Mouse (Mus musculus) lung, embryonic 15.5 days (tissue): ENCODE data around the gene Mfsd2a. TPM values are rescaled to one million over a fixed set of nuclear protein-coding genes. Genes with fewer than 3 reads are reported as not detected.

Experiments
- ATAC-seq: fragments of 200-750 bp; cut with Nextera tagmentation; 2 replicates; pipeline ENCODE4 v1.8.0; 2017; ENCODE audit warnings: moderate number of reproducible peaks, borderline replicate concordance; ENCODE audit not compliant: low FRiP score, low TSS enrichment; ENCODE audit errors: extremely low read depth
- H3K27ac ChIP-seq: fragments of 300-500 bp; sonication (generic); 2 replicates; pipeline ENCODE4 v1.5.1; 2015; ENCODE audit warnings: moderate library complexity, mild to moderate bottlenecking, inconsistent platforms
- H3K27me3 ChIP-seq: fragments of 300-500 bp; sonication (generic); 2 replicates; pipeline ENCODE4 v1.6.1; 2015; ENCODE audit warnings: inconsistent platforms
- H3K36me3 ChIP-seq: fragments of 300-500 bp; sonication (generic); 2 replicates; pipeline ENCODE4 v1.6.1; 2015; ENCODE audit warnings: inconsistent platforms
- H3K4me1 ChIP-seq: fragments of 300-500 bp; sonication (generic); 2 replicates; pipeline ENCODE4 v1.6.1; 2015; ENCODE audit warnings: inconsistent platforms
- H3K4me2 ChIP-seq: fragments of 300-500 bp; sonication (generic); 2 replicates; pipeline ENCODE4 v1.6.1; 2015; ENCODE audit warnings: inconsistent platforms, mild to moderate bottlenecking, moderate library complexity
- H3K4me3 ChIP-seq: fragments of 300-500 bp; sonication (generic); 2 replicates; pipeline ENCODE4 v1.5.1; 2015; ENCODE audit warnings: mild to moderate bottlenecking, inconsistent platforms
- H3K9ac ChIP-seq: fragments of 300-500 bp; sonication (generic); 2 replicates; pipeline ENCODE4 v1.6.1; 2015; ENCODE audit warnings: inconsistent platforms
- H3K9me3 ChIP-seq: fragments of 300-500 bp; sonication (generic); 2 replicates; pipeline ENCODE4 v1.6.1; 2016; ENCODE audit warnings: inconsistent platforms
- WGBS: fragments of 180-500 bp; shearing (Covaris S2); methylation state at CpG from one replicate; pipeline ENCODE4 v1.1.7; 2015; 5-methylcytosine and 5-hydroxymethylcytosine counted together
- polyA plus RNA-seq: library from polyadenylated mRNA; unstranded; fragments of >200 nt; fragmentation: Nextera tagmentation; extraction: Ambion mirVana; gene quantifications from 2 replicates; pipeline ENCODE4 v1.2.1, GENCODE M21; 2015

Gene Mfsd2a
- polyA plus RNA-seq, 1 experiment from 2014 or later, result 0.82 TPM

GRCm38 (mm10) chr4:122954680-122955411 lies 6.1 kb downstream of the Mfsd2a start:
- Histone ChIP-seq H3K4me1 (peaks cover 25% of the 10 kb centered on the region), H3K36me3 (no peaks in the 10 kb centered on the region), H3K9ac (no peak overlapping the region), H3K4me3 (no peak overlapping the region), H3K4me2 (peak overlapping the region; percentile 48), H3K9me3 (no peaks in the 10 kb centered on the region), H3K27me3 (peaks cover 72% of the 10 kb centered on the region), H3K27ac (no peak overlapping the region; the same call in 1 of the 2 replicates)
- 38% methylated on average over 5 of the region's 5 CpGs for WGBS
- no peak for ATAC-seq

DNA sequence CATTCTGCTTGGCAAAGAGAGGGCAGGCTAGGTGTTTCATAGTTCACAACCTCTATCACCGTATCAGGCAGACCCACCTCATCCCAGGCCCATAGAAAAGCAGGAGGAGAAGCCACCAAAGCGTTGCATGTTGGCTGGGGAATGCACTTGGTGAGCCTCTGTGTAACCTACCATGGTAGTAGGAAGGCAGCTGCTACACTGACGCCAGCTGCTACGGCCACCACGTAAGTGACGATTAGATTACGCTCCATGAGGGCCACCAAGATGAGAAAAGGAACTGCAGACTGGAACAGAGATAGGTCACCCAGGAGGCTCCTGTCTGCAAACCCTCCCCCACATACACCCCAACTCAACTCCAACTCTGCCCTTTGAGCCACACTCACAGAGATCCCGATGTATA lies 11.9 kb downstream of the Mfsd2a start:
- WGBS, result 90% methylated on average over 8 of the region's 8 CpGs
- no peak for ATAC-seq

GRCm38 (mm10) chr4:122947223-122947622 lies 13.8 kb downstream of the Mfsd2a start:
- Histone ChIP-seq H3K4me2 (no peak overlapping the region), H3K27ac (no peak overlapping the region), H3K27me3 (peaks cover 68% of the 10 kb centered on the region), H3K36me3 (no peaks in the 10 kb centered on the region), H3K9me3 (no peaks in the 10 kb centered on the region), H3K4me3 (no peak overlapping the region), H3K9ac (no peak overlapping the region), H3K4me1 (no peaks in the 10 kb centered on the region)
- WGBS, result 88% methylated on average over 3 of the region's 3 CpGs
- ATAC-seq, result no peak

More for the DNA sequence above, 11.9 kb downstream of the Mfsd2a start:
- H3K9ac ChIP-seq, result no peak overlapping the region
- no peaks in the 10 kb centered on the region for H3K9me3 ChIP-seq
- H3K36me3 ChIP-seq, result no peaks in the 10 kb centered on the region
- peaks cover 83% of the 10 kb centered on the region for H3K27me3 ChIP-seq
- no peaks in the 10 kb centered on the region for H3K4me1 ChIP-seq
- no peak overlapping the region for H3K27ac ChIP-seq
- no peak overlapping the region for H3K4me3 ChIP-seq
- H3K4me2 ChIP-seq, result no peak overlapping the region

- Histone ChIP-seq H3K9ac (no peak overlapping the region), H3K36me3 (no peaks in the 10 kb centered on the region), H3K4me1 (no peaks in the 10 kb centered on the region), H3K4me2 (no peak overlapping the region), H3K4me3 (no peak overlapping the region), H3K9me3 (no peaks in the 10 kb centered on the region), H3K27me3 (peaks cover 42% of the 10 kb centered on the region), H3K27ac (no peak overlapping the region)
- no peak for ATAC-seq
- WGBS, result 24% methylated on average over 4 of the region's 4 CpGs
Measured at GRCm38 (mm10) chr4:122944408-122944807, 16.6 kb downstream of the Mfsd2a start.

DNA sequence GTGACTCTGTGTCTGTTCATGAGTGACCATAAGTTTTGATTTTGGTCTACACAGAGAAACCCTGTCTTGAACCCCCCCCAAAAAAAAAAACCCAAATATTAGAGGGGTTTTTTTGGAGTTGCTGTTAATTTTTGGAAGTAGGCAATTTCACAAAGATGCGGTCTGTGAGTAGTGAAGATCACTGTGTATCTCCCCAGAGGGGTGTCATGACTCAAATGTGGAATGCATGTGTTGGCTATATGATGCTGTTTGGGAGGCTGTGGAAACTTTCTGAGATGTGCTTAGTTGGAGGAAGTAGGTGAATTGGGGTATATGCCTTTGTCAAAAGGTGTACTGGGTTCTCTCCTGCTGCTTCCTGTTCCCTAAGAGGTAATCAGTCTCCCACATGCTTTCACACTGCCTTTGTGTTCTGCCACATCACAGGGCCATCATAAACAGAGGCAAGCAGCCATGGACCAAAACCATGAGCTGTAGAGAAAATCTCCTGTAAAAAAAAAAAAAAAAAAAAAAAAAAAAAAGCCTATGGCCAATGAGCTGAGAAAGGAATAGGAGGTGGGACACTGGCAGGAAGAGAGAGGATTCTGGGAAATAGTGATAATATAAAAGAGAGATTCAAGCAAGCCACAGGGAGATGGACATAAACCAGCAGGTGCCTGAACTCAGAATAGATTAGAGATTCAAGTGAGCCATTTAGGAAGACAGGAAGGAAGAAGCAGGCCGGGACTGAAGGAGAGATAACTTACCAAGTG lies 21.8 kb downstream of the Mfsd2a start:
- H3K4me3 ChIP-seq, result no peak overlapping the region
- ATAC-seq, result no peak
- H3K9me3 ChIP-seq, result no peaks in the 10 kb centered on the region
- no peak overlapping the region for H3K9ac ChIP-seq
- no peaks in the 10 kb centered on the region for H3K4me1 ChIP-seq
- WGBS, result 78% methylated on average over 2 of the region's 2 CpGs
- no peak overlapping the region for H3K27ac ChIP-seq
- H3K27me3 ChIP-seq, result 0 out of 2 replicates have a peak, but pooled peaks cover 2% of the 10 kb centered on the region
- no peaks in the 10 kb centered on the region for H3K36me3 ChIP-seq
- H3K4me2 ChIP-seq, result no peak overlapping the region

- no peaks in the 10 kb centered on the region for H3K36me3 ChIP-seq
- H3K27ac ChIP-seq, result no peak overlapping the region
- H3K9me3 ChIP-seq, result no peaks in the 10 kb centered on the region
- no peak overlapping the region for H3K4me3 ChIP-seq
- H3K9ac ChIP-seq, result no peak overlapping the region
- ATAC-seq, result no peak
- H3K27me3 ChIP-seq, result 0 out of 2 replicates have a peak, but pooled peaks cover 2% of the 10 kb centered on the region
- no peaks in the 10 kb centered on the region for H3K4me1 ChIP-seq
- WGBS, result 67% methylated on average over 3 of the region's 3 CpGs
- no peak overlapping the region for H3K4me2 ChIP-seq
Measured at GRCm38 (mm10) chr4:122937489-122937888, 23.5 kb downstream of the Mfsd2a start.

DNA sequence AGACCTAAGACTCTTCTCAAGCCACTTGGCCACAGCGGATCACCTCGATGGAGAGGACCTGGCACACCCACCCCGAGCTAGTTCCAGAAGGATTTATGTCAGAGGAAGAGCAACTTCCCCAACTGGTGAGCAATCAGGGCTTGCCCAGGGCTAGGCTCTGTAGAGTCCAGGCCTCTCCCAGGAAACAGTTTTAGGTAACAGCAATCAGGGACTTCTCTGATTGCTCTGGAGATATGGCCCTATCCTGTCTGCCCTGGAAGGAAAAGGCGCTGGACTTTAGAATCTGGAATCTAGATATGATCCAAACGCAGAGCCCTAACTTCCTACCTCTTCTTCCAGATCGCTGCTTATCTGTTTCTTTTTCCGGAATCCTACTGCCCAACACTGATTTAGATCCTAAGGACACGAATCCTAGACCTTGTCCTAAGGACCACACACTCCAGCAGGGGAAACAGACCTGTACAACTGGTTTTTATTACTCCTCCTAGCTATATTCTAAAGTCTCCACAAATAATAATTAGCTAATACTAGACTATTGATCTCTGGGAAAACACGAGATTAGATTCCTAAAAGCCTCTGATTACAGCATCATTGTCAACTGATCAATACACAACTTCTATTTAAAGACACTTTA lies 25.4 kb downstream of the Mfsd2a start:
- no peak overlapping the region for H3K4me3 ChIP-seq
- no peak overlapping the region for H3K27ac ChIP-seq
- H3K36me3 ChIP-seq, result no peaks in the 10 kb centered on the region
- H3K27me3 ChIP-seq, result 0 out of 2 replicates have a peak, but pooled peaks cover 2% of the 10 kb centered on the region
- H3K9ac ChIP-seq, result no peak overlapping the region
- H3K4me2 ChIP-seq, result no peak overlapping the region
- H3K9me3 ChIP-seq, result no peaks in the 10 kb centered on the region
- no peak for ATAC-seq
- no peaks in the 10 kb centered on the region for H3K4me1 ChIP-seq
- WGBS, result 74% methylated on average over 9 of the region's 9 CpGs

- H3K27me3 ChIP-seq, result 0 out of 2 replicates have a peak, but pooled peaks cover 2% of the 10 kb centered on the region
- H3K4me3 ChIP-seq, result no peak overlapping the region
- 28% methylated on average over 3 of the region's 3 CpGs for WGBS
- no peak overlapping the region for H3K4me2 ChIP-seq
- ATAC-seq, result no peak
- H3K9me3 ChIP-seq, result no peaks in the 10 kb centered on the region
- H3K9ac ChIP-seq, result no peak overlapping the region
- H3K36me3 ChIP-seq, result no peaks in the 10 kb centered on the region
- no peaks in the 10 kb centered on the region for H3K4me1 ChIP-seq
- no peak overlapping the region for H3K27ac ChIP-seq
Measured at GRCm38 (mm10) chr4:122933857-122934256, 27.1 kb downstream of the Mfsd2a start.

DNA sequence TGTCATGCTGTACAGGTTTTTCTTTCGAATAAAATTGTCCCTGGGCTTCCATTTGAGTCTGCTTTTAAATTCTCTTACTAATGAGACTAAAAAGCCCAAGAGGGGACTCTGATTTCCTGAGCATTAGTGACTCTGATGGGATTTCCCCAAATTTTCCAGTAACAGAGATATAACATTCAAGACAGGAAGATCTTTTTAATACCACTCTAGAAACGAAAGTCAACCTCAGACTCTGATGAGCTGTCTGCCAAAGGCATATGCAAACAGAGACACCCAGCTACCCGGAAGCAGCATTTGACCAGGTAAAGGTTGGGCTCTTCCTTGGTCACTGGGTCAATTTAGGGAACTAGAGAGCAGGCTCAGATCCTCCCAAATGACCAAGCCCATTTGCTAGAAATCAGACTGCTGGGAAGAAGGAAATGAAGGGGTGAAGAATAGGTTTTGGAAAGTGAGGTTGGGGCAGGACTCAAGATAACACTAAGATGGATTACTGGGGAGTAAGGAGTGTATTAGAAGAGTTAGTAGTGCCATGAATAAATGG lies 27.9 kb downstream of the Mfsd2a start:
- H3K4me2 ChIP-seq, result no peak overlapping the region
- H3K9me3 ChIP-seq, result no peaks in the 10 kb centered on the region
- H3K9ac ChIP-seq, result no peak overlapping the region
- H3K27me3 ChIP-seq, result 0 out of 2 replicates have a peak, but pooled peaks cover 2% of the 10 kb centered on the region
- H3K36me3 ChIP-seq, result no peaks in the 10 kb centered on the region
- ATAC-seq, result no peak
- no peak overlapping the region for H3K27ac ChIP-seq
- no peak overlapping the region for H3K4me3 ChIP-seq
- 45% methylated on average over 3 of the region's 3 CpGs for WGBS
- no peaks in the 10 kb centered on the region for H3K4me1 ChIP-seq

DNA sequence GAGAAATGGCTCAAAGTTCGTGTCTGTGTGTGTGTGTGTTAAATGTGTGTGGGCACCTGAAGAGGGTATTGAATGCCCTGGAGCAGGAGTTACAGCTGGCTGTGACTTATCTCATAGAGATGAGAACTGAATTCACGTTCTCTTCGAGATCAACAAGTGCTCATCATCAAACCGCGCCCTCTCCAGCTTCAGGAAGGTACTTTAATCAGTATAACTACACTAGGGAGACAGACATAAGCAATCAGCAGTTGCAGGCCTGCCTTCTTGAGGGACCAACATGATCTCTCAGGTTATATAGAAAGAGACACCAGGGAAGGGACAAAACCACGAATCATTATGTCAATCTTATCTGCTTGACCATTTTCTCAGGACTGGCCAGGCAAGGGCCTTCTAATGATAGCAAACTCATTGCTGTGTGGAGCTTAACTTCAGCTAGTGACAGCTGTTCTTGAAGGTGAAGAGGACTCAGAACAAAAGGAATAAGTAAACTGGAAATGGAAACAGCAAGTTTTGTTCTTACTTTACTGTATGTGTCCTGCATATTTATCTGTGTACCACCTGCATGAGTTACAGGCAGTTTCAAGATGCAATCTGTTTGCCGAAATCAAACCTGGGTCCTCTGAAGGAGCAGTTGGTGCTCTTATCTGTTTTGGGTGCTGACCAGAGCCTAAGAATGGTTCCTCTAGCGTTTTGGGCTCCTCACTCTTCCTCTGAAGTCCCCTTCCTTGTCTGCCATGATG lies 28.6 kb downstream of the Mfsd2a start:
- Histone ChIP-seq H3K4me1 (no peaks in the 10 kb centered on the region), H3K27ac (no peak overlapping the region), H3K4me3 (no peak overlapping the region), H3K9me3 (no peaks in the 10 kb centered on the region), H3K36me3 (no peaks in the 10 kb centered on the region), H3K4me2 (no peak overlapping the region), H3K27me3 (0 out of 2 replicates have a peak, but pooled peaks cover 2% of the 10 kb centered on the region), H3K9ac (no peak overlapping the region)
- ATAC-seq, result no peak
- 66% methylated on average over 8 of the region's 8 CpGs for WGBS

DNA sequence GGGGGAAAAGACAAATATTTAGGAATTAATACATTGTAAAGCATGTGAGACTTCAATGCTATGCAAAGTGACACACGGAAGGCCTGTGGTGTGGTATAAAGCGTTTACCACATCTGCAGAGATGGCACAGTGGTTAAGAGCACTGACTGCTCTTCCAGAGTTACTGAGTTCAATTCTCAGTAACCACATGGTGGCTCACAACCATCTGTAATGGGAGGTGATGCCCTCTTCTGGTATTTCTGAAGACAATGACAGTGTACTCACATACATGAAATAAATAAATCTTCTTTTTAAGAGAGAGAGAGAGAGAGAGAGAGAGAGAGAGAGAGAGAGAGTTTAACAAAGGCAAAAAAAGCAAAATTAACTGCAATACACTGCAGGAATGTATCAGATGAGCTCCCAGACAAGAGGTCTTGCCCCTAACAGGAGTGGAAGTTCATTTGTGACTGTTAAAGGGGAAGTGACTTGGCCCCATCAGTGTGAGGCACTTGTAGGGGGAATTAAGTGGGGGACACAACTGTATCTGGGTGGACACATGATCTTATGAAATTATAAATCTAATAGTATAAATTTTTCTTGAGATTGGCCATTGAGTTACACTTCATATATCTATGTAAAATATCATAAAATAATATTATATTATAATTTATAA lies 29.9 kb downstream of the Mfsd2a start:
- no peaks in the 10 kb centered on the region for H3K9me3 ChIP-seq
- H3K36me3 ChIP-seq, result no peaks in the 10 kb centered on the region
- 75% methylated on average over 2 of the region's 2 CpGs for WGBS
- ATAC-seq, result no peak
- no peak overlapping the region for H3K4me3 ChIP-seq
- H3K27ac ChIP-seq, result no peak overlapping the region
- no peak overlapping the region for H3K4me2 ChIP-seq
- 0 out of 2 replicates have a peak, but pooled peaks cover 2% of the 10 kb centered on the region for H3K27me3 ChIP-seq
- no peak overlapping the region for H3K9ac ChIP-seq
- no peaks in the 10 kb centered on the region for H3K4me1 ChIP-seq
